Mouse (Mus musculus) urinary bladder, adult 18-20 months (tissue): ENCODE data around the gene Mex3d.
A peak's percentile ranks its signal among the peaks of the same experiment; 100 is the strongest.

Experiments
- DNase-seq, 2 experiments: peaks; one replicate each; pipeline ENCODE4 v3.0.0; 2022; ENCODE audit warnings: low spot score in 2 of 2, mixed read lengths in 2 of 2

The Mex3d gene

DNA sequence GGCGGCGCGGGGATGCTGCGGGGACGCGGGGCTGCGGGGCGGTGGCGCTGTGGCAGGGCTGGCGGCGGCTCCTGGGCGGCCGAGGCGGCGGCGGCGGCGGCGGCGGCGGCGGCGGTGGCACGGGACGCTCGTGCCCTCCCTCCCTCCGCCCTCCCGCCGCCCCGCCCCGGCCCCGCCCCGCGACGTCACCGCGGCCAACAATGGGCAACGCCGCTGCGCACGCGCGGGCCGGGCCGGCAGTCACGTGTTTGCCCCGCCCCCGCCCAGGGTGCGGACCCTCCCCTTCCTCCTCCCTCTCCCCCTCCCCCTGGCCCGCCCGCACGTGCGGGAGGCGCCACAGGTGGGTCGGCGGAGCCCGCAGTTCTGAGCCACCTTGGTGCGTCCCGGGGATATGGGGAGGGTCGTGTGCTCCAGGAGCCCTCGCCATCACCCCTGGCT, at the start of gene Mex3d:
Gene Mex3d (minus strand): TSS at position 138 of the 438 bp plus-strand sequence.
- peak; percentile 70 to 79 for DNase-seq

DNA sequence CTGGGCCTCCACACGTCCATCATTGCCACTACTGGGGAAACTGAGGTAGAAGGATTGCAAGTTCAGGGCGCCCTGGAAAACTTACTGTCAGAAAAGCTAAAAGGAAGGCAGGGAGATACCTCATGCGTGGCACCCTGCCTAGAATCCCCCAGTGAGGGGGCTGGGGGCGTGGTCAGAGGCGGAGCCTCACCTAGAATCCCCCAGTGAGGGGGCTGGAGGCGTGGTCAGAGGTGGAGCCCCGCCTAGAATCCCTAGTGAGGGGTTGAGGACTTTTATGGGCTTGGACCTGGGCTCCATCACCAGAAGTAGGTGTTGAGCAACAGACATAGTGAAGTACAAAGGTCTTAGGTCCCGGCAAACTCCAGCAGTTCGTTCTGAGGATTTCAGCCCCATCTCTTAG, 48.8 kb upstream of the Mex3d start:
- peak in 1 of 2 experiments; percentile 33 for DNase-seq

DNA sequence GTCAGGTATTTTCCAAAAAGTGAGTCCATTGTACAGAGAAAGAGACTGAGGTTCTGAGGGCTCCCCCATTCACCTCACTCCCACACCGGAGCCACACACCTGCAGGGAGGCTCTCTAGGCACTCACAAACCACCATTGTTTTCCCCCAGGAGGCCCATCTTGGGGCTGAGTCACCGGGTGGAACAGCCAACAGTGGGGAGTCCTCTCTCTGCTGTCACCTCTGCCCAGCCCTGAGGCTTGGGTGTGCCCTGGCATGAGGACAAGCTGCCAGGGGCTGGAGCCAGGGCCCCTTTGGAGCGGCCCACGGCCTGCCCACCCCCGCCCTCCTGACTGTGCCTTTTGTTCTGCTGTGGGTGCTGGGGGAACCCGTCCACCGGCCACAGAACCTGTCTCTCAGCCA, 48.3 kb upstream of the Mex3d start:
- peak in 1 of 2 experiments; percentile 45 for DNase-seq

DNA sequence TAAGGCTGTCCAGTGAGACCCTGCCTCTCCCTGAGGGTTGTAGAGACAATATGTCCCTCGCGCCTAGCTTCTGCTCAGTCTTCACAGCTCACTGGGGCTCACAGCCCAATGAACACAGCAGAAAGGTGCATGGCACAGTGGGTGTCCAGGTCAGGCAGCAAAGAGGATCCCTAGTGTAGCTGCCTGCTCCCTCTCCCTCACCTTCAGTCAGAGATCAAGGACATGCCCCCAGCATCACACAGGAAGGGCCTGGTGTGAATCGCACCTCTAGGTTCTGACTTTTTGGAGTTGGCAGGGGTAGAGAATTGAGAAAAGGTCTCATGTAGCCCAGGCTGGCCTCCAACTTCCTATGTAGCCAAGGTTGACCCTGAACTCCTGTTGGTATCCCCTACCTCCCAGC, 47.4 kb upstream of the Mex3d start:
- no peak for DNase-seq

DNA sequence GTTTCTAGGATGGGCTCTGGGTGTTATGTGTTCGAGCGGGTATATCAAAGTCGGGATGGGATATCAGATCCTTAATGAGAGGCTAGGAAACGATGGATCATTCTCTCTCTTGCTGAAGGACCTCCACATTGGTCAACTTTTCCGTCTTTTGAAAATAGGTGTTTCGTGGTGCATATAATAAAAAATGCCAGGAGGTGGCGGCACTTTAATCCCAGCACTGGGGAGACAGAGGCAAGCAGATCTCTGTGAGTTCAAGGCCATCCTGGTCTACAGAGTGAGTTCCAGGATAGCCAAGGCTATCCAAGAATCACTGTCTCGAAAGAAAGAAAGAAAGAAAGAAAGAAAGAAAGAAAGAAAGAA, 46.8 kb upstream of the Mex3d start:
- DNase-seq, result no peak

DNA sequence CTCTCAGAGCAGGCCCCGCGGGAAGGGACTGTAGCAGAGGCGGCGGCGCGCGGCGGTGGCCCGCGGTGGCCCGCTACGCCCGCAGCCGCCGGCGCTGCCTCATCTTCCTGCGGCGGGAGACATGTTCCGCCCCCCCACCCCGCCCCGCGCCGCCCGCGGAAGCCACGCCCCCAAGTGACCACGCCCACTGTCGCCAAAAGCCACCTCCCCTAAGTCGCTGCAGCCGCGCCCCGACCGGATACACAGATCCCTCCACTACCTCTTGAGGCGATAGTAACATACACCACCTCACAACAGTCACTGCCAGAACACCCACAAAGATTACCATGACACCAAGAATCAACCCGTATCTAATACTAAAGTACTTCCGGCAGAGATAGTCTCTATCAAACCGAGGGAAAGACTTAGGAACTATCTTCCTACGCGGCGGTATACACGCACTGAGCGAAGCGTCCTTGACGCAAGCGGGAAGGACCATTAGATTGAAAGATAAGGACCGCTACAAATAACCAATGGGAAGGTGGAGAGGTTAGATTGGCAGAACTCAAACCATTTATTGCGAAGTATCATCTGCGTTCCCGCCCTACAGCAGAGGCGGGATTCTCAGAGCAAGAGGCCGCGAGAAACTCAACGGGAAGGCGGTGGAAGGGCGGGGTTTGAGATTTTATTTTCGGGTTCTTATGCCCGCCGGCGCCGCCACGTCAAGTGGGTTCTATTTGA, 46.2 kb upstream of the Mex3d start, which contains the start of gene Tcf3:
Gene Tcf3 (minus strand): TSS at position 135 of the 720 bp plus-strand sequence.
- DNase-seq, result peak; percentile 82 to 94

DNA sequence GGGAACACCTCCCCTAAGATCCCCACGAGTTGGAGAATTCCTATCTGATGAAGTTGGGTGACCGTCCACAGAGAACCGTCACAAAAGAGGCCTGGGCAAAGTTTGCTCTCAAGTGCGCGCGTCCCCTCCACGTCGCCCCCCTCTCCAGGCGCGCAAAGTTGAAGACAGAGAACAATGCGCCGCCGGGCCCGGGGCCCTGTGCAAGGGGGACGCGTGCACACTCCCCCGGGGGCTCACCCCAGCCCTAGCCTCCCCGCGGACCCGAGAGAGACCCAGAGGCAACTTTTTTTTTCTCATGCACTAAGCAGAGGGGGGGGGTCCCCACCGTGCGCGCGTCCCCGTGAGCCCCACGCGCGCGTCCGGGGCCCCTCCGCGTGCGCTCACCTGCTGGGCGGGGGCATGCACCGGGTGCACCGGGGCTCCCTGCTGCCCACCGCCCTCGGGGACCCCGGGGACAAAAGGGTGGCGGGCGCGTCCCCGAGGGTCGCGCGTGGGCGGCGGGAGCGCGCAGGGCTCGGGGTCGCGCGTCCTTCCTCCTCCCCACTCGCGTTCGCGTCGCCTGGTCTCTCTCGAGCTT, 45.6 kb upstream of the Mex3d start:
- DNase-seq, result no peak

DNA sequence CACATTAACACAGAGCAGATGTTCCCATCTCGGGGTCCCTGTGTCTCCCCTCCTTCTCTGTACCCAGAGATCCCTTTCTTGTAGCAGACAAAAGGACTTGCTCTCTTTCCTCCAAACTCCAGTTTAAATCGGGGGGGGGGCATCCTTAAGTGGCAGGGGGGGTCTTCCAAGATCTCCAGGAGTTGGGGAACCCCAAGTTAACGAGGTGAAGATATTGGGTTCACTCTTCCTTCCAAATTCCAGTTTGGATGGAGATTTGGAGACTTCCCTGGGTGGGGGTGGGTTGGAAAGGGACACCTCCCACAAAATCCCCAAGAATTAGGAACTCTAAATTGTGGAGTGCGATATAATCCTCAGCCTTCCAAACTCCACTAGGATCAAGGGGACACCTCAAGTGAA, 44.9 kb upstream of the Mex3d start:
- no peak for DNase-seq

DNA sequence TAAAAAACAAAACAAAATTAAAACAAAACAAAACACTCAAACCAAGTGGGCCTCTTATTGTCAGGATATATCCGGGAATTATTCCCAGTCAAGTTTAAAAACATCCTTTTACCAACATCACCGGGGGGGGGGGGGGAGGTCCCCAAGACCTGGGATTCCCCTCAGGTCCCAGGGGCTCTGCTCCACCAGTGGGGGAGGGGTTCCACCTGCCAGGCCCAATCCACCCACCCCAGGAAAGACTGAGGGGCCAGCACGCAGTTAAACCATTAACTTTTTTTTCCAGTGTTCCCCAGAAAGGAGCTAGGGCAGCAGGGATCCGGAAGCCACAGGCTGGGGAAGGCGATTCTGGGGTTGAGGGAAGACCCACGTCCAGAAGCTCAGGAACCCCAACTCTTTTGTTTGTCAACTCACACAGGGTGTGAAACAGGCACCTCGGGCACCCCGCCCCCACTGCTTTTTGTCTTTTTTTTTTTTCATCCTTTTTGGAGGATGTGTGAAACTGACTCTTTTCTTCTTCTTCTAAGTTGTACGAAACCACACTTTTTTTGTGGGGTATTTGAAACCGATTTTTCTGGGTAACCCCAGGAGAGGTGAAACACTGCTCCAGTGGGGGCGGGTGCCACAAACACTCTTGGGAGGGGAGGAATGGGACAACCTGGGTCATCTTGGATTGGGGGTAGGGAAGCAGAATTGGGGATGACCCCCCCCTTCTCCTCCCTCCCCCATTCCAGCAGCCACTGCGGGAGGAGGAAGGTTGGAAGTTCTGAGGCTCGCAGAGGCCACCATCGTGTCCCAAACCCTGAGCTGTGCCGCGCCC, 44.3 kb upstream of the Mex3d start:
- DNase-seq, result no peak

DNA sequence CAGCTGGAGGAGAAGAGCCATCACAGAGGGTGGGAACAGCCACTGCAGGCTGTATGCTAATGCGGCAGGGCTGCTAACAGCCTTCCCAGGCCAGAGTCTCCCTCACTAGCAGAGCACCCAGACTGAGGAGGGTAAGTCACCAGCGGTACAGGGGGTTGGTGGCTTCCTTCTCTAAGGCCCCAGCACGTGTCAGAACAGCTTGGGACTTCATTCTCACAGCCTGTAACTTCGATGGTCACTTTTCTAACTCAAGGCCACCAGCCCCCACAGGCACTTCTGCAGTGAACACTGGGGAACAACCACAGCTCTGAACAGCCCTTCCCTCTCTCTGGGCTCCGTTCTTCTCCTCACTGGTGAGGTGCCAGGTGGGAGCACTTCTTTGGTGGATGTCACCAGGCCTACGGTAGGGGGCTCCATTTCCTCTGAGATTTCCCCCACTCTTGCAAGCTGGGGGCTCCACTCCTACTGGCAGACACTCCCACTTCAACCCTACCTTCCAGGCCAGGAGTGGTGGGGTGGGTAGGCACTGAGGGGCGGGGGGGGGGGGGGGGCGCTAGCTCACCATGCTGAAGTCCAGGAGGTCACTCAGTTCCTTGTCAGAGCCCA, 43.0 kb upstream of the Mex3d start:
- DNase-seq, result no peak

DNA sequence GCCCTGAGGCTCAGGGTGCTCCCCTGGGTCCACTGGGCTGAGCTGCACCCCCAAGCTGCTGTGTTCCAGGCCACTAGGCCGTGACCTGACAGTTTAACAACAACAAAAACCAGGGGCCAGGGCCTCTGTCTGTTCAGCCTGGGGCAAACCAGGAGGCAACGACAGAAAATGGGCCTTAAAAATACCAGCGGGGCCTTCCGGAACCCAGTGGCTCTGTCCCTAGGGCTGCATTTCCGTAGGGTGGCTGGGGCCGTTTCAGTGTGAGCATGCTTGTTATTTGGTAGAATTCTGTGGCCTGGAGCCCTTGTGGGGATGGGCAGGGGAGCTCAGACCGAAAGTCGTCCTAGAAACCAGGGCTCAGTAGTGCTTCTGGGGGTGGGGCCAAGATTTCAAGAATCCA, 42.3 kb upstream of the Mex3d start:
- no peak for DNase-seq

DNA sequence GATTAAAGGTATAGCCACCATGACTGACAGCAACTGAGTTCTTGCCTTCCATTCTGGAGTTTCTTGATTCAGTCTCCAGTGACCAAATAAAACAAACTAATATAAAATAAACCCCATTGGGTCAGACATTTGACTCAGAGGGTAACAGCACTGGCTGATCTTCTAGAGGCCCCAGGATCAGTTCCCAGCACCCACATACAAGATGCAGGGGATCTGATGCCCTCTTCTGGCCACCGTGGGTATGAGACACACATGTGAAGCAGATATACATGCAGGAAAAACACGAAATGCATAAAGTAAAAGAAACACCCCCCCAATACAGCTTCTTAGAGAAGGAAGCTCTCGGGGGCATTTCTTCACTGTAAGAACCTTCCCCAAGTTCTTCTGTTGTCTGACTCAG, 37.6 kb upstream of the Mex3d start:
- no peak for DNase-seq

DNA sequence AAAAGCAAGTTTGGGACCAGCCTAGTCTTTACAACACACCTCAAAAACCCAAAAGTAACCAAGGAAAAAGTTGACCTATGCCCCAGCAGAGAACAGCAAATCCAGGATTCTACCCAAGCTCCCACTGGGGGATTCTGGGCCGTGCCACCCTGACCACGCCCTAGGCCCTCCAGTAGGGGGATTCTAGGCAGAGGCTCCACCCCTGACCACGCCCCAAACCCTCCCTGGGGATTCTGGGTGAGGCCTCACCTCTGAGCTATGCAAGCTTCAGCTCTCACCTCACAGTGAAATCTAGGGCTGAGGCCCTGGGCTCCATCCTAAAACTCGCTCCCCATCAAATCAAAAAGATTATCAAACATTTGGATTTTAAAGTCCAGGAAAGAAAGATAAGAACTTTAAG, 36.1 kb upstream of the Mex3d start:
- no peak for DNase-seq

DNA sequence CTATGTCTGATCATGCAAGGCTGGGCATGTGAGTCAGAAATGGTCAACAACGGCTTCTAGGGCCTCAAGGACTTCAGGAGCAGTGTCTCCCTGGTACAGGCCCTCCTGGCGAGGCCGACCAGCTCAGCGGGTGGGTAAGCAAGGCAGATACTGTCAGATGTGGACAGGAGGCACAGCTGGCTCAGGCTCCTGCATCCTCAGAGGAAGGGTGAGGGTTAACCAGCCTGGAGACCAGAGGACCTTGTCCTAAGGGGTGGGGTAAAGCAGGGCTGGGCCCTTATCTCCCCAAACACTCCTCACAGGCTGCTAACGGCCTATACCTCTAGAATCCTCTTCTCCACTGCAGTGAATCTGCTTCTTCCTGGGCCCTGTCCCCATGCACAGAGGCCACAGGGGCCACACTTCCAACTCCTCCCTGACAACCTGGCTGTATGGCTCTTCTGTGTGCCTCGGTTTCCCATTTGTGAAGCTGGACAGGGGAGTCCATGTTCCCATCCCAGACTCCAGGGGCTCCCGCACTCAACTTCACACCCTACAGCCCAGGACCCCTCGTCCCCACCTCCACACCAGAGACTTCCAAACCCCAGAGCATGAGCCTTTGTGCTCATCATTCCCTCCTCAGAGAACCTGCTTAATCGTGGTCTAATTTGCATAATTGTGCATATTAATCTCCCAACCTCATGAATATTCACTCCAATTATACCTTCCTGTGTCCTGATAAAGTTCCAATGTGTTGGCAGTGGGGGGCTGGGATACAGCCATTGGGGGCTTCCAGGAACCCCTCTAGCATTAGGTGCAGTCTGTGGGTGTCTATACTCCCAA, 34.4 kb upstream of the Mex3d start:
- no peak for DNase-seq

DNA sequence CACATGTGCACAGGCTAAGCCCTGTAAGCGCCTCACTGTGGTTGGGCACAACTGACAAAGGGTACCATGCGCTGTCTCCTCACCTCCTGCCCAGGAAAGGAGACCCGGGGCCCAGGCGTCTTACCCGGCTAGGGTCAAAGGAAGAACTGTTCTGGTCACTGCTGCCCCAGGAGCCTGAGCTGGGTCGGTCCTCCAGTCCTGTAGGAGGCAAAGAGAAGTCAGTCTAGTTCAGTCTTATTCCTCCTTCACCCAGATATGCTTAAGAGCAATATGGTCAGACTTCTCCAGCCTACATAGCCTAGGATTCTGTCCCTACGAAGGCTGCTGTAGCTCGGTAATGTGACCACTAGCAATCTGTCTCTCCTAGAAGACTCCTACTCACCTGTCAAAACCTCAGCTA, 33.7 kb upstream of the Mex3d start:
- no peak for DNase-seq

DNA sequence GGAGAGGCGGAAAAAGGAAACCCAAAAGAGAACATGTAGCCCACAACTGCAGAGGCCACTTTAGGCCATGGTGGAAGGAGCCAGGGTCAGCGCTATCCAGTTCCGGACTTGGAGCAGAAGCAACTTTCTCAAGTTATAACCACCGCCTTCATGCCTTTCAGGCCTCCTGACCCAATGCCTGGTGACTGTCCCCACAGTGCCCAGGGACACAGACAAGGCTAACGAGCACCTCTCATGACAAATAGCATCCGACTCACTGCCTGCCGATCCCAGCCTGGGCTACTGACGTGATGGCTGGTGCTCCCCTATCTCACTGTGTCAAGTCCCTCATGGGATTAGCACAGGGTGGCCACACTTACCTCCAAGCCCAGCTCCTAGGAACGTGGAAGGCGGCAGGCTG, 33.3 kb upstream of the Mex3d start:
- DNase-seq, result no peak

DNA sequence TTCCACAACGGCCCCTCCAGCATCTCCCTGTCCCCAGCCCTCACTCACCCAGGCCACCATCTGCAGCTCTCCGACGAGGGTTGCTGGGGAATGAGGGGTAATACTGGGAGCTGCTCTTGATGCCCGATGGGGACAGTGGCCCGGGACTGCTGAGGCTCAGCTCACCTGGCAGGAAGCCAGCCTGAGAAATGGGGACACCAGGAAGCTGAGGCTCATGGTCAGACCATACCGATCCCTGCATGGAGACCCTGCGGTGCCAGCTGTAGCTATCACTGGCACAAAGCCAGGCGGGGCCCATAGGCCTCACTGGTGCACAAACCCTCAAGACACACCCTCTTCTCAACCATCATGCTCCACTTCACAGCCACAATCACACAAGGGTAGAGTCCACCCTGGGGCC, 32.0 kb upstream of the Mex3d start:
- DNase-seq, result no peak

DNA sequence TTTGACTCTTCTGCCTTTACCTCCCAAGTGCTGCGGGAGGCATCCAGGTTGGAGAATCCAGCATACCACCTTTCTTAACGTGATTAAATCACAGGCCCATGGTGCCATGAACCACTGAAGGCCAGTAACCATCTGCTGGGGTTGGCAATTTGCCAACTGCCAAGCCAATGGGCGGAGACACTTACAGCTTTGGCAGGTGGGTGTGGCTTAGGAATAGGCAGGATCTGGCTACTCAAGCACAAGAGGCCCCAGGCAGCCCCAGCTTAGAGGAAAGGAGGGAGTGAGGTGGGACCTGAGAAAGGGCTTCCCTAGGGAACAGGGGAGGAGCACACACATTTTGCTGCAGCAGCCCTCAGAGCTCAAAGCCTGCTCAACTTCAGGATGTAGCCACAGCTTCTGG, 30.9 kb upstream of the Mex3d start:
- DNase-seq, result no peak

DNA sequence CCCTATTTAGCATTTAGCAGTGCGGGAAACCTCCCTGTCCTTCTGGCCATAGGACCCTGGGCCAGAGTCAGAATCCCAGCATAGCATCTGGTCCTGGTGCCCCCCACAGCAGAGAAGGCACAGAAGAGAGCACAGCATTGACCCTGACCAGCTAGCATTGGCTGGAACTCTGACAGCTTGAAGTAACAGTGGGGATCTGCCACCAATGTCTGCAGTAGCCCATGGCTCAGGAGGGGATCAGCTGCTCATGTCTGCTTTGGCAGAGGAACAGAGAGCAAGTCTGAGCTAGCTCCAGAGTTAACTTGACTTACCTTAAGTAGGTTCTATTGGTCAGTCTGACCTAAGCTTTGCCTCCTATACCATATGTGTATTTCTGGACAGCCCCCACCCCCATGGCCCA, 30.4 kb upstream of the Mex3d start:
- DNase-seq, result no peak

DNA sequence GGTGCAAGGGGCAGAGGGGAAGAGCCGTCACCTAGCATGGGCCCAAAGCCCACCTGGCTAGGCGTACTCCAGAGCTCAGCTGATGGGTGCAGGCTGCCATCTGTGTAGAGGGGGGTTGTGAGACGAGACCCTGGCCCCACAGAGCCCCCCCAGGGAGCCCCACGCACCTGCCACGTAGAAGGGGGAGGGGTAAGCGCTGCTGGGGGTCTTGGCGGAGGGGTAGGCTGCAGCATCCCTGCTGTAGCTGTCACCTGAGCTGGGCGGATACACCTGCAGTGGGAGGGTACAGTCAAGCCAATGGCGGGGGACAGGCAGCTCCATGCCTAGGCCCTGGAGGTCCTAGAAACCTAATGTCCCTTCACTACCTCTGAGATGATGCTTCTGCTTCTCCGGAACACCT, 29.9 kb upstream of the Mex3d start:
- no peak for DNase-seq

DNA sequence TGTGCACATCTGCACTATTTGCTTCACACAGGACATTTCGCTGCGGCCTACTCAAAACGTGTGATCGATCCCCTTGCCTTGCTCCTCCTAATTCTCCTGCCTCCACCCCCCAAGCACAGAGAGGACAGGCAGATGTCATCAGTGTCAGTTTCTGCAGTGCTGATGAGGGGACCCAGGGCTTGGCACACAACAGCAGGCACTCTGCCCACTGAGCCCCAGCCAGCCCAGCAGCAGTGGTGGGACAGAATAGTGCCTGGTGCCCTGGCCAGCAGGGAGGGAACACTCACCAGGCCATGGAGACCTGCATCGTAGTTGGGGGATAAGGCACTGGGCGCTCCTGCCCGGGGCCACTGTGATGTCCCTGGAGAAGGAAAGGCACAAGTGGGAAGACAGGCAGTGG, 28.1 kb upstream of the Mex3d start:
- DNase-seq, result no peak
